9 mouse cellular contexts compared by ENCODE assay signal in the genomic region with DNA sequence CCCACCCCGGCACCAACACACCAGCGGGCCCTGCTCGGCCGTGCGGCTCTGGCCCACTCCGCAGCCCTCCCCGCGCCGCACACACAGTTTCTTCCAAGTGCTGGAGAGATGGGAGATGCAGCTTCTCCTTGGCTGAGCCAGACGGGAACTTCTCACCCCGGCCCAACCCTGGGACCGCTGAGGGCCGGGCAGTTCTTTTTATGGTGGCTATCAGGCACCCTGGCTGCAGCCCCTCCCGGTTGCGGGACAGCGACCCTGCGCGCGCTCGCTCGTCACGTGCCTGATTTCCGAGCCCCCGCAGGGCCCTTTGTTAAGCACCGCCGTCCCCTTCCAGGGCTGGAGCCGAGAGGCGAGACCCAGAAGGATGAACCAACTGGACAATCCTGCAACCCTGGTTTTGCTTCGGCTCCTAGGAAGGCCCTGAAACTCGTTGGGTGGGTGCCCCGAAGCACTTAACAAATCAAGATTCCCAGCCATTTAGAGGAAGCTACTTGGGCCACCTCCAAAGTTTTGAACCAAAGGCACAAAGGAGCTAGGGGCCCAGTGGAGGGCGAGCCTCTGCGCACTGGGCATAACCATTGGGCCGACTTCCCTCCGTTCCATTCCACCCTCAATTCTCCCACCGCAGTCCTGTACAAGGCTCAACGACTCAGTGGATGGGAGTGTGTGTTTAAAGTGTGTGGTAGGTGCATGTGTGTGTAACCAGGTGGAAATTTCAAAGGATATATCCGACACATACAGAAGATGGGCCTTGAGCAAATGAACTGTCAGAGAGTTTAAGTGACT. TPM values are rescaled to one million over a fixed set of nuclear protein-coding genes. Genes with fewer than 3 reads are reported as not detected.
DNase-seq lines count a peak whose midpoint lies in the region; ATAC-seq and TF ChIP-seq lines count a peak whose summit lies in the region.
"Had no signal": no experiment of that assay in that cellular context is flagged by ENCODE, and none has a peak within 500 bp of the region (broad histone marks: within the 10 kb centered on the region; RNA-seq: fewer than 3 reads in every experiment).

No protein-coding gene starts in this region.

- H3K4me3 ChIP-seq in lung, postnatal 0 days (ENCODE audit: low read depth, low read length) = 0 out of 2 replicates have a peak overlapping the region, but pooled peaks have one; percentile 1
- H3K4me3 ChIP-seq in limb, embryonic 10.5 days = peak overlapping the region; percentile 51
- peak overlapping the region; percentile 38 for H3K4me3 ChIP-seq in stomach, embryonic 16.5 days (replicated peaks; ENCODE audit: low read length)
- H3K4me3 ChIP-seq: liver, embryonic 15.5 days had no signal

- intact Hi-C loops in left cerebral cortex, postnatal 10 days (cut with DNase I) = loop anchor here (5.0 to 10.0 kb wide), 5 partner anchors 197 to 1335 kb away; partner anchors contain the start of genes 2210408I21Rik and Slf1

- peaks cover 81% of the 10 kb centered on the region for H3K27me3 ChIP-seq in lung, postnatal 0 days (replicated peaks; ENCODE audit: insufficient read depth, low read length)
- H3K27me3 ChIP-seq in limb, embryonic 10.5 days (ENCODE audit: low read depth, poor library complexity, severe bottlenecking) = peaks cover 99% of the 10 kb centered on the region
- H3K27me3 ChIP-seq in stomach, embryonic 16.5 days (ENCODE audit: control insufficient read depth, insufficient read depth, low read length) = peaks cover 22% of the 10 kb centered on the region

- no peak for TF ChIP-seq EP300 in lung, postnatal 0 days (IDR thresholded peaks at IDR 0.05)

- H3K27ac ChIP-seq in lung, postnatal 0 days (ENCODE audit: low read length) = no peak overlapping the region
- peak overlapping the region; percentile 72 for H3K27ac ChIP-seq in limb, embryonic 10.5 days
- no peak overlapping the region for H3K27ac ChIP-seq in stomach, embryonic 16.5 days (ENCODE audit: low read length)
- H3K27ac ChIP-seq: liver, embryonic 15.5 days had no signal

- 8% methylated on average over 38 of the region's 38 CpGs for WGBS in lung, postnatal 0 days
- 2% methylated on average over 38 of the region's 38 CpGs for WGBS in limb, embryonic 10.5 days
- WGBS in stomach, embryonic 16.5 days = 7% methylated on average over 38 of the region's 38 CpGs

- H3K4me1 ChIP-seq in lung, postnatal 0 days (ENCODE audit: insufficient read depth, low read depth, low read length) = peaks cover 2% of the 10 kb centered on the region; the same call in 1 of the 2 replicates
- peaks cover 46% of the 10 kb centered on the region for H3K4me1 ChIP-seq in limb, embryonic 10.5 days
- peaks cover 3% of the 10 kb centered on the region; the same call in 1 of the 2 replicates for H3K4me1 ChIP-seq in stomach, embryonic 16.5 days (ENCODE audit: control insufficient read depth, insufficient read depth, low read length)
- H3K4me1 ChIP-seq: liver, embryonic 15.5 days had no signal

- ATAC-seq in lung, postnatal 0 days = no peak
- peak; percentile 42; the same call in 1 of the 2 replicates for ATAC-seq in stomach, embryonic 16.5 days (ENCODE audit: insufficient read depth, low FRiP score)

- H3K36me3 ChIP-seq in lung, postnatal 0 days (ENCODE audit: insufficient read depth, low read length) = no peaks in the 10 kb centered on the region
- no peaks in the 10 kb centered on the region for H3K36me3 ChIP-seq in limb, embryonic 10.5 days
- H3K36me3 ChIP-seq in stomach, embryonic 16.5 days (ENCODE audit: control insufficient read depth, insufficient read depth, low read length) = no peaks in the 10 kb centered on the region
- H3K36me3 ChIP-seq: liver, embryonic 15.5 days had no signal

- DNase-seq in cerebellum, adult 18-20 months = peak; percentile 48 to 53
- DNase-seq in cerebellum, adult 8-10 months = no peak
- no peak for DNase-seq in lung, postnatal 0 days (ENCODE audit: low spot score)
- no peak for DNase-seq in lung, postnatal 4 days
- peak; percentile 69 for DNase-seq in limb, embryonic 10.5 days (ENCODE audit: low spot score)
- DNase-seq in ovary, postnatal 14 days (ENCODE audit: low spot score) = no peak
- DNase-seq in left cerebral cortex, postnatal 10 days (ENCODE audit: extremely low spot score in 1 of 2, low spot score in 2 of 2) = no peak

- no peak for TF ChIP-seq CTCF in lung, postnatal 0 days (IDR thresholded peaks at IDR 0.05)

- H3K4me2 ChIP-seq in lung, postnatal 0 days (replicated peaks; ENCODE audit: low read depth, low read length) = peak overlapping the region; percentile 36
- H3K4me2 ChIP-seq in stomach, embryonic 16.5 days (ENCODE audit: low read depth, low read length) = peak overlapping the region; percentile 50
- H3K4me2 ChIP-seq: liver, embryonic 15.5 days had no signal

- no peaks in the 10 kb centered on the region for H3K9me3 ChIP-seq in lung, postnatal 0 days (ENCODE audit: low read length)
- H3K9me3 ChIP-seq in limb, embryonic 10.5 days (replicated peaks) = no peaks in the 10 kb centered on the region
- H3K9me3 ChIP-seq in stomach, embryonic 16.5 days (replicated peaks; ENCODE audit: control insufficient read depth, low read length) = no peaks in the 10 kb centered on the region
- H3K9me3 ChIP-seq: liver, embryonic 15.5 days had no signal

- no peak overlapping the region for H3K9ac ChIP-seq in lung, postnatal 0 days (replicated peaks; ENCODE audit: low read depth)
- H3K9ac ChIP-seq in stomach, embryonic 16.5 days (ENCODE audit: low read length) = peak overlapping the region; percentile 59
- H3K9ac ChIP-seq: liver, embryonic 15.5 days had no signal

RNA-seq across cellular contexts. Expression of gene Nr2f1, which starts 20.1 kb away (rescaled TPM):
- 3.6 and 4.0 TPM in 2 replicates for polyA plus RNA-seq in lung, postnatal 0 days (2015; fragmentation: Nextera tagmentation; extraction: Ambion mirVana)
- 18.2 and 19.6 TPM in 2 replicates for polyA plus RNA-seq in limb, embryonic 10.5 days (2016; fragmentation: Nextera tagmentation; extraction: Ambion mirVana)
- 9.1 and 12.6 TPM in 2 replicates for polyA plus RNA-seq in stomach, embryonic 16.5 days (2015; fragmentation: Nextera tagmentation; extraction: Ambion mirVana)
- 100 to 1,000 TPM; 146 to 153 TPM for total RNA-seq in left cerebral cortex, postnatal 10 days (2021)

Comparison
In these comparisons a context has a peak if more than half of its experiments do, and no peak if none do; other contexts are left out.
1. DNase-seq: peak in cerebellum, adult 18-20 months (2 of 2) and limb, embryonic 10.5 days (single experiment); none in cerebellum, adult 8-10 months (single experiment), lung, postnatal 0 days (single experiment), lung, postnatal 4 days (0 of 2), ovary, postnatal 14 days (single experiment) and left cerebral cortex, postnatal 10 days (0 of 2).
2. H3K4me3 ChIP-seq: peak in every context shown above with its lines; median percentile 51 in limb, embryonic 10.5 days; 38 in stomach, embryonic 16.5 days; 1 in lung, postnatal 0 days.